ENCODE assay signal across 8 mouse cellular contexts in the genomic region with DNA sequence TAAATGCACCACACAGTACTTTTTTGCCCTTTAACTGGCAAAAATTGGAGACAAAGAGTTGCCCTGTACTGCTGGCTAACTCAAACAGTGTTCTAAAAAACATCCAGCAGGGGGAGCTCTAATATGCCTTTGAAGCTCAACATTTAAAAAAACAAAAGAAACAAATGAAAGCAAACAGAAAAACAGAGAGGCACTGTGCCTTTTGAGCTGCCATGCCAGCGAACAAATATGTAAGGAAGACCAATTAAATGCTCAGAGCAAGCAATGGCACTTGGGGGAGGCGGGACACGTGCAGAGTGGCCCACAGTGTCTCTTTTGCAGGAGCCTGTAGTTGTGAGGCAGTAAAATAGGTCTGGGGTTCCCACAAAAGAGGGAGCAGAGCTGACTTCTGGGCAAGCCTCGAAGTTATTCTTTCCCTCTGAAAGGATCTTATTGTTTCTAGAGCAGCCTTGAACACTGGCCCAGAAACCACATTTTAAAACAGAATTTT. TPM values are rescaled to one million over a fixed set of nuclear protein-coding genes. Genes with fewer than 3 reads are reported as not detected.
DNase-seq lines count a peak whose midpoint lies in the region; ATAC-seq and TF ChIP-seq lines count a peak whose summit lies in the region.

No protein-coding gene starts in this region.

- ATAC-seq in heart, postnatal 0 days (ENCODE audit: insufficient read depth, low read depth), result peak; percentile 34; the same call in 1 of the 2 replicates
- ATAC-seq in liver, embryonic 15.5 days (ENCODE audit: insufficient read depth), result no peak
- ATAC-seq in neural tube, embryonic 12.5 days (ENCODE audit: low FRiP score, low read depth), result peak; percentile 90

- WGBS in forebrain, embryonic 10.5 days, result 4% methylated on average over 4 of the region's 4 CpGs
- WGBS in heart, postnatal 0 days, result 8% methylated on average over 4 of the region's 4 CpGs
- WGBS in liver, embryonic 15.5 days (ENCODE audit: insufficient replicate concordance), result 10% methylated on average over 4 of the region's 4 CpGs
- WGBS in neural tube, embryonic 12.5 days, result under 1% methylated on average over 4 of the region's 4 CpGs

- TF ChIP-seq CTCF in heart, postnatal 0 days (IDR thresholded peaks at IDR 0.05; ENCODE audit: low read depth), result peak; percentile 72

- H3K9ac ChIP-seq in ES-E14 (ENCODE audit: insufficient read depth, low read depth, low read length, poor library complexity, severe bottlenecking), result no peak overlapping the region
- H3K9ac ChIP-seq in heart, postnatal 0 days (replicated peaks; ENCODE audit: low read depth, low read length), result no peak overlapping the region
- no peak overlapping the region for H3K9ac ChIP-seq in liver, embryonic 15.5 days
- no peak overlapping the region for H3K9ac ChIP-seq in neural tube, embryonic 12.5 days

- no peak overlapping the region for H3K4me3 ChIP-seq in ES-E14 (ENCODE audit: insufficient read depth in 1 of 2, low read depth in 1 of 2, low read length in 2 of 2, poor library complexity in 1 of 2, severe bottlenecking in 1 of 2)
- H3K4me3 ChIP-seq in forebrain, embryonic 10.5 days, result peak overlapping the region; percentile 18
- peak overlapping the region; percentile 27 for H3K4me3 ChIP-seq in heart, postnatal 0 days (ENCODE audit: low read depth, low read length)
- H3K4me3 ChIP-seq in liver, embryonic 15.5 days (replicated peaks), result no peak overlapping the region
- no peak overlapping the region for H3K4me3 ChIP-seq in neural tube, embryonic 12.5 days

- H3K27ac ChIP-seq in ES-E14 (ENCODE audit: insufficient read depth, low read depth, low read length, poor library complexity, severe bottlenecking), result no peak overlapping the region
- peak overlapping the region; percentile 87 for H3K27ac ChIP-seq in forebrain, embryonic 10.5 days
- peak overlapping the region; percentile 55; the same call in 1 of the 2 replicates for H3K27ac ChIP-seq in heart, postnatal 0 days (ENCODE audit: low read depth)
- H3K27ac ChIP-seq in liver, embryonic 15.5 days (replicated peaks), result no peak overlapping the region
- peak overlapping the region; percentile 65 for H3K27ac ChIP-seq in neural tube, embryonic 12.5 days

- TF ChIP-seq EP300 in heart, postnatal 0 days (IDR thresholded peaks at IDR 0.05; ENCODE audit: low read depth), result no peak

- peak overlapping the region; percentile 56 for H3K4me2 ChIP-seq in heart, postnatal 0 days (ENCODE audit: low read depth, low read length)
- peak overlapping the region; percentile 29; the same call in 1 of the 2 replicates for H3K4me2 ChIP-seq in liver, embryonic 15.5 days
- peak overlapping the region; percentile 27; the same call in 1 of the 2 replicates for H3K4me2 ChIP-seq in neural tube, embryonic 12.5 days (replicated peaks)

- in situ Hi-C loops in ES-E14 (cut with MboI; ENCODE audit: low sequenced_read_pairs in 2 of 2, unreplicated experiment in 2 of 2), result loop anchor here in 1 of 2 experiments (25.0 kb wide), 1 partner anchor 312 kb away; no protein-coding TSS in a partner anchor

- no peaks in the 10 kb centered on the region for H3K4me1 ChIP-seq in ES-E14 (ENCODE audit: control insufficient read depth in 2 of 2, insufficient read depth in 2 of 2, low read length in 2 of 2, poor library complexity in 1 of 2)
- H3K4me1 ChIP-seq in forebrain, embryonic 10.5 days, result peaks cover 50% of the 10 kb centered on the region
- H3K4me1 ChIP-seq in heart, postnatal 0 days (ENCODE audit: control insufficient read depth, insufficient read depth), result peaks cover 13% of the 10 kb centered on the region
- H3K4me1 ChIP-seq in liver, embryonic 15.5 days (replicated peaks), result 0 out of 2 replicates have a peak, but pooled peaks cover 5% of the 10 kb centered on the region
- H3K4me1 ChIP-seq in neural tube, embryonic 12.5 days, result peaks cover 18% of the 10 kb centered on the region

- no peaks in the 10 kb centered on the region for H3K27me3 ChIP-seq in forebrain, embryonic 10.5 days (ENCODE audit: poor library complexity, severe bottlenecking)
- no peaks in the 10 kb centered on the region for H3K27me3 ChIP-seq in heart, postnatal 0 days (ENCODE audit: control insufficient read depth, insufficient read depth, low read length)
- H3K27me3 ChIP-seq in liver, embryonic 15.5 days, result no peaks in the 10 kb centered on the region
- no peaks in the 10 kb centered on the region for H3K27me3 ChIP-seq in neural tube, embryonic 12.5 days (replicated peaks)

- peak; percentile 58 for DNase-seq in ES-E14 (ENCODE audit: low read depth, low spot score)
- peak; percentile 31 for DNase-seq in c-Kit-negative CD71-positive TER-119-positive erythroid progenitor cells, embryonic 14.5 days (ENCODE audit: low read depth, low spot score)
- DNase-seq in forebrain, embryonic 10.5 days (ENCODE audit: extremely low spot score, low spot score), result peak; percentile 67
- DNase-seq in heart, postnatal 0 days (ENCODE audit: low spot score), result peak; percentile 84
- peak; percentile 47 to 64 for DNase-seq in kidney, postnatal 4 days
- no peak for DNase-seq in ovary, postnatal 36 days (ENCODE audit: low spot score)

- H3K9me3 ChIP-seq in ES-E14 (ENCODE audit: control insufficient read depth, insufficient read depth, low read depth, low read length), result no peaks in the 10 kb centered on the region
- H3K9me3 ChIP-seq in forebrain, embryonic 10.5 days, result no peaks in the 10 kb centered on the region
- H3K9me3 ChIP-seq in heart, postnatal 0 days (replicated peaks; ENCODE audit: control insufficient read depth, low read length), result no peaks in the 10 kb centered on the region
- no peaks in the 10 kb centered on the region for H3K9me3 ChIP-seq in liver, embryonic 15.5 days (replicated peaks)
- no peaks in the 10 kb centered on the region for H3K9me3 ChIP-seq in neural tube, embryonic 12.5 days

- H3K36me3 ChIP-seq in ES-E14 (ENCODE audit: control insufficient read depth, insufficient read depth, low read length, poor library complexity, severe bottlenecking), result no peaks in the 10 kb centered on the region
- H3K36me3 ChIP-seq in forebrain, embryonic 10.5 days (replicated peaks), result no peaks in the 10 kb centered on the region
- H3K36me3 ChIP-seq in heart, postnatal 0 days (replicated peaks; ENCODE audit: control insufficient read depth, insufficient read depth, low read length), result no peaks in the 10 kb centered on the region
- H3K36me3 ChIP-seq in liver, embryonic 15.5 days (replicated peaks), result no peaks in the 10 kb centered on the region
- no peaks in the 10 kb centered on the region for H3K36me3 ChIP-seq in neural tube, embryonic 12.5 days

TF ChIP-seq in ES-E14, 5 proteins besides CTCF, POLR2A, EP300 and RAD21:
- TF ChIP-seq CHD2 (IDR thresholded peaks at IDR 0.05; ENCODE audit: low read depth, low read length), result no peak
- TF ChIP-seq ZC3H11A (IDR thresholded peaks at IDR 0.05; ENCODE audit: borderline replicate concordance, low read depth, low read length), result peak; percentile 49; the same call in 1 of the 2 replicates
- TF ChIP-seq MAFK (IDR thresholded peaks at IDR 0.05; ENCODE audit: insufficient read depth, low read depth, low read length), result no peak
- peak; percentile 84 for TF ChIP-seq ZNF384 (IDR thresholded peaks at IDR 0.05; ENCODE audit: low read depth, low read length)
- TF ChIP-seq HCFC1 (IDR thresholded peaks at IDR 0.05; ENCODE audit: borderline replicate concordance, insufficient read depth, low read length), result no peak

RNA-seq across cellular contexts. Expression of gene 4930558K02Rik, which starts 20.5 kb away (rescaled TPM):
- total RNA-seq in ES-E14 (2012; rRNA removed), result not detected in 2 replicates
- not detected in 2 replicates for polyA plus RNA-seq in forebrain, embryonic 10.5 days (2016; fragmentation: Nextera tagmentation; extraction: Ambion mirVana)
- total RNA-seq in heart, postnatal 0 days (2014; rRNA removed; ENCODE audit: low replicate concordance), result not detected in 2 replicates
- polyA plus RNA-seq in heart, postnatal 0 days (2015; fragmentation: Nextera tagmentation; extraction: Ambion mirVana), result not detected in 2 replicates
- polyA plus RNA-seq in liver, embryonic 15.5 days (2015; fragmentation: Nextera tagmentation; extraction: Ambion mirVana), result not detected in 2 replicates
- not detected in 2 replicates for polyA plus RNA-seq in neural tube, embryonic 12.5 days (2016; fragmentation: Nextera tagmentation; extraction: Ambion mirVana)

RNA-seq across cellular contexts. Expression of gene Pigc, which starts 30.9 kb away (rescaled TPM):
- total RNA-seq in ES-E14 (2012; rRNA removed), result 3.8 and 6.4 TPM in 2 replicates
- 21.0 and 25.0 TPM in 2 replicates for polyA plus RNA-seq in forebrain, embryonic 10.5 days (2016; fragmentation: Nextera tagmentation; extraction: Ambion mirVana)
- total RNA-seq in heart, postnatal 0 days (2014; rRNA removed; ENCODE audit: low replicate concordance), result 19.1 and 24.0 TPM in 2 replicates
- 25.0 and 25.8 TPM in 2 replicates for polyA plus RNA-seq in heart, postnatal 0 days (2015; fragmentation: Nextera tagmentation; extraction: Ambion mirVana)
- 9.3 and 11.6 TPM in 2 replicates for polyA plus RNA-seq in liver, embryonic 15.5 days (2015; fragmentation: Nextera tagmentation; extraction: Ambion mirVana)
- polyA plus RNA-seq in neural tube, embryonic 12.5 days (2016; fragmentation: Nextera tagmentation; extraction: Ambion mirVana), result 34.9 and 35.7 TPM in 2 replicates

Comparison
In these comparisons a context has a peak if more than half of its experiments do, and no peak if none do; other contexts are left out.
1. H3K27ac ChIP-seq: peak in forebrain, embryonic 10.5 days (single experiment), heart, postnatal 0 days (single experiment) and neural tube, embryonic 12.5 days (single experiment); none in ES-E14 (single experiment) and liver, embryonic 15.5 days (single experiment).
2. H3K4me3 ChIP-seq: peak in forebrain, embryonic 10.5 days (single experiment) and heart, postnatal 0 days (single experiment); none in ES-E14 (0 of 2), liver, embryonic 15.5 days (single experiment) and neural tube, embryonic 12.5 days (single experiment).
3. Peak in every context shown above with its lines, with median percentiles within 50 percentile points of each other: H3K4me2 ChIP-seq.